Mouse (Mus musculus): ENCODE measurements around the gene Tmprss11a. TPM values are rescaled to one million over a fixed set of nuclear protein-coding genes. Genes with fewer than 3 reads are reported as not detected.

The Tmprss11a gene
- not detected in 2 replicates for polyA plus RNA-seq (2012)

GRCm38 (mm10) chr5:86468890-86469289, at the start of gene Tmprss11a:
Gene Tmprss11a, minus strand, starts transcription at chr5:86468990.

DNA sequence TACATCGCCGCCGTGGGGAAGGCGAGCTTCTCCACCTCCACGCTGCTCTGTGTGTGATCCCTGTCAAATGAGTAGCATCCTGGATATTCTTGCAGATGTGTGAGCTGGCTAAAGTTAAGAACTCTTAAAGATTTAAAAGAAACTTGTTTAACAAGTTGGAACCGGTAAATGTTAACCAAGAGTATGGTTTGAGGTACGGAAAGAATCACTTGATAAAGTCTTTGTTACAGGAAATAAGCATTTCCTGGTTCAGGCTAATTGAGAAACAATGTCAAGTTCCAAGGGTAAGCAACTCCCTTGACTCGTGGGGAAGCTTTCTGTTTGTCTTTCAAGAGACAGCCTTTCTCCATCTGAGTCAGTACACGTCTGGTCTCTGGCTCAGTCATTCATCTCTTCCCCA, 49.7 kb upstream of the Tmprss11a start, which contains the start of gene Tmprss11g:
Gene Tmprss11g (minus strand): TSS at position 101 of the 400 bp plus-strand sequence.

GRCm38 (mm10) chr5:86373320-86373719, 95.5 kb downstream of the Tmprss11a start, which contains the start of gene Tmprss11d:
Gene Tmprss11d, minus strand, starts transcription at chr5:86373420.

Other genes with a start within 250 kb of the Tmprss11a start
- gene Tmprss11c, start 179.7 kb downstream of the Tmprss11a start, polyA plus RNA-seq (2012), result not detected in 2 replicates
- not detected in 2 replicates for gene Tmprss11d, start 95.6 kb downstream of the Tmprss11a start, polyA plus RNA-seq (2012)
- not detected in 2 replicates for gene Tmprss11g, start 49.6 kb upstream of the Tmprss11a start, polyA plus RNA-seq (2012)
- gene Tmprss11f, start 163.4 kb upstream of the Tmprss11a start, polyA plus RNA-seq (2012), result not detected in 2 replicates
- not detected in 2 replicates for gene Tmprss11b, start 207.4 kb upstream of the Tmprss11a start, polyA plus RNA-seq (2012)

Measured in megakaryocyte-erythroid progenitor cell, adult 5 weeks (primary cell).